Mouse (Mus musculus) forebrain, embryonic 12.5 days (tissue): ENCODE results near the gene Ranbp9. TPM values are rescaled to one million over a fixed set of nuclear protein-coding genes. Genes with fewer than 3 reads are reported as not detected.

Experiments
- ATAC-seq: fragments of 200-750 bp; cut with Nextera tagmentation; 2 replicates; pipeline ENCODE4 v1.8.0; 2017; ENCODE audit warnings: moderate TSS enrichment; ENCODE audit not compliant: low FRiP score
- H3K27ac ChIP-seq: fragments of 300-500 bp; sonication (generic); 2 replicates; pipeline ENCODE4 v1.5.1; 2016; ENCODE audit warnings: mild to moderate bottlenecking
- H3K27me3 ChIP-seq: fragments of 300-500 bp; sonication (generic); 2 replicates; pipeline ENCODE4 v1.6.1; 2016; ENCODE audit warnings: mild to moderate bottlenecking
- H3K36me3 ChIP-seq: fragments of 300-500 bp; sonication (generic); replicated peaks from 2 replicates; pipeline ENCODE4 v1.6.1; 2016; ENCODE audit warnings: mild to moderate bottlenecking
- H3K4me1 ChIP-seq: fragments of 300-500 bp; sonication (generic); 2 replicates; pipeline ENCODE4 v1.6.1; 2016
- H3K4me2 ChIP-seq: fragments of 300-500 bp; sonication (generic); 2 replicates; pipeline ENCODE4 v1.6.1; 2016; ENCODE audit warnings: mild to moderate bottlenecking, moderate library complexity
- H3K4me3 ChIP-seq: fragments of 300-500 bp; sonication (generic); replicated peaks from 2 replicates; pipeline ENCODE4 v1.5.1; 2016; ENCODE audit warnings: mild to moderate bottlenecking
- H3K9ac ChIP-seq: fragments of 300-500 bp; sonication (generic); 2 replicates; pipeline ENCODE4 v1.6.1; 2016; ENCODE audit warnings: mild to moderate bottlenecking
- H3K9me3 ChIP-seq: fragments of 300-500 bp; sonication (generic); 2 replicates; pipeline ENCODE4 v1.6.1; 2016
- WGBS: fragments of 180-500 bp; shearing (Covaris S2); methylation state at CpG from one replicate; pipeline ENCODE4 v1.1.7; 2016; 5-methylcytosine and 5-hydroxymethylcytosine counted together
- polyA plus RNA-seq: library from polyadenylated mRNA; unstranded; fragments of >200 nt; fragmentation: Nextera tagmentation; extraction: Ambion mirVana; gene quantifications from 2 replicates; pipeline ENCODE4 v1.2.1, GENCODE M21; 2016

Gene Ranbp9
- polyA plus RNA-seq, 1 experiment from 2014 or later, result 13.4 TPM

DNA sequence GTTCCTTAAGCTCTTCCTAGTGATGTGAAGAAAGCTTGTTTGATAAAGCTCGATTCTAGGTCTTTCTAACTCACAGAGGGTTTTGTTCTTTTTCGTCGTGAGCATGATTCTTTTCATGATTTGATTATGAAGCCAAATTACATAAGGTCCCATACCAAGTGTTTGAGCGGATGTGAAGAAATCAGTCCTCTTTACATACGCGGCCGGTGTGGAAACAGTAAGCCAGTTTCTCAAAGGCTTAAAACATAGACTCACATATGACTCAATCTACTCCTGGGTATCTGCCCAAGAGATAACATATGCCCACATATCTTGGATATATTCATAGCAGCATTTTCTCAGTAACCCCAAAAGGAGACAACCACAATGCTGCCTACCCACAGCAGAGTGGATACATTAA, 12.6 kb upstream of the Ranbp9 start:
- Histone ChIP-seq H3K27ac (no peak overlapping the region), H3K9ac (no peak overlapping the region), H3K9me3 (peaks cover 3% of the 10 kb centered on the region; the same call in 1 of the 2 replicates), H3K36me3 (no peaks in the 10 kb centered on the region), H3K4me3 (no peak overlapping the region), H3K4me2 (no peak overlapping the region), H3K4me1 (peaks cover 12% of the 10 kb centered on the region), H3K27me3 (no peaks in the 10 kb centered on the region)
- ATAC-seq, result no peak
- 94% methylated on average over 7 of the region's 7 CpGs for WGBS

GRCm38 (mm10) chr13:43493058-43493481, 12.0 kb upstream of the Ranbp9 start:
- Histone ChIP-seq H3K9ac (no peak overlapping the region), H3K4me1 (peaks cover 12% of the 10 kb centered on the region), H3K36me3 (no peaks in the 10 kb centered on the region), H3K9me3 (peaks cover 3% of the 10 kb centered on the region; the same call in 1 of the 2 replicates), H3K4me2 (no peak overlapping the region), H3K27me3 (no peaks in the 10 kb centered on the region), H3K4me3 (no peak overlapping the region), H3K27ac (no peak overlapping the region)
- ATAC-seq, result no peak
- WGBS, result 58% methylated on average over 11 of the region's 11 CpGs

DNA sequence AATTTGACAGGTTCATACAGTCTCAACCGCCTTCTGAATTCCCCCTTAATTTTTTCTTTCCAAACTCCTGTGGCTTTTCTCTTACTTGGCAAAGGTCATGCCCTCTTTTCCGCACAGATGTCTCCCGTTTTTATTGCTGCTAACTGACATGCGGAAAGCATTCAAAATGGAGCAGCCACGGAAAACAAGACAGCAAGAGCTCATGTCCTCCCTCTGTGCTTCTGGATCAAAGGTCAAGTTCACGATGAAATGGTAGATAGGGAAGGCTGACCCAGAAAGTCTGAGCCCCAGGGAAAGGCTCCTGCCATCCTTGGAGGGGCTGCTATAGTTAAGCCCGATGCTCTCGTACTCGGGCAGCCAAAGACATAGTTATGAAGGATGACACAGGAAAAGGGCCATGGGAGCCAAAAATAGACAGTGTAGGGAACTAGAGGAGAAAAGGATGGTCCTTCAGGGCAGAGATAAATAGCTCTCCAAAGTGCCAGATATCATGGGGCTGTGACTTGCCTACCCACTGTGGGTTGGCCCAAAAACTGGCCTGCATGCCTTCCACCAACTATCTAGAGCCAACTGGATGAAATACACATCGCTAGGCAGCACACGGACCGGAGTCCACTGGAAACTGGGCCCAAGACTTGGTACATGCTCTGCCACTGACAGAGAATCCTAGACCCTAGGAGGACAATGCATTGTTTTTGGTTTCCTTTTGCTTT, 5.6 kb upstream of the Ranbp9 start:
- Histone ChIP-seq H3K27ac (no peak overlapping the region), H3K4me3 (no peak overlapping the region), H3K4me2 (no peak overlapping the region), H3K9me3 (no peaks in the 10 kb centered on the region), H3K27me3 (no peaks in the 10 kb centered on the region), H3K36me3 (no peaks in the 10 kb centered on the region), H3K4me1 (peaks cover 4% of the 10 kb centered on the region; the same call in 1 of the 2 replicates), H3K9ac (no peak overlapping the region)
- ATAC-seq, result no peak
- WGBS, result 78% methylated on average over 12 of the region's 12 CpGs

DNA sequence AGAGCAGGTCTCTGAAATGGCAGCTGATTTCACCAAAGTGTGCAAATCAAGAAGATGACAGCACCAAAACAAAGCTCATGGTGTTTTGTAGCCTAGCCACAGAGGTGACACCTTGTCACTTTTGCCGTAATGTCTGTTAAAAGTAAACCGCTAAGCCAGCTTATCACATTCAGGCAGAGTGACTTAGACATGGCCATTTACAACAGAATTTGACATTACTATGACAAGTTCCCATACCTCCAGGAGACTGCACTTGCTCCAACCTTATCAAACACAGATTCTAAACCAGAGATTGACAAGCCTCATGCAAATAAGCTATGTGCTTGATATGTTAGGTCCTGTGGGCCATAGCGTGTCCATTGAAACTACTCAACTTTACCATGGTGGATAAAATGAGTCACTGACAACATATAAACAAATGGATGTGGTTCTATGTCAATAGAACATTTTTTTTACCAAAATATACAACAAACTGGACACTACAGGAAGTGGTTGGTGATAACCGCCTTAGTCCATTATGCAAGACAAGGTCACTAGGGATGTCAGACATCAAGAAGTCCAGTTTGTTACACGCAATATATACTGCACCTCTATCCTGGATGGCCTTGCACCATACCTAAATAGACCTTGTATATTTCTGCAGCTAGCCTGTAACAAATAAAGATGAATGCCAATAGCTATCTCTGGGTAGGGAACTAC, 4.3 kb upstream of the Ranbp9 start:
- Histone ChIP-seq H3K9me3 (no peaks in the 10 kb centered on the region), H3K36me3 (no peaks in the 10 kb centered on the region), H3K4me3 (no peak overlapping the region), H3K4me1 (peaks cover 4% of the 10 kb centered on the region; the same call in 1 of the 2 replicates), H3K27ac (no peak overlapping the region), H3K9ac (no peak overlapping the region), H3K4me2 (no peak overlapping the region), H3K27me3 (no peaks in the 10 kb centered on the region)
- ATAC-seq, result no peak
- WGBS, result 92% methylated on average over 5 of the region's 5 CpGs

DNA sequence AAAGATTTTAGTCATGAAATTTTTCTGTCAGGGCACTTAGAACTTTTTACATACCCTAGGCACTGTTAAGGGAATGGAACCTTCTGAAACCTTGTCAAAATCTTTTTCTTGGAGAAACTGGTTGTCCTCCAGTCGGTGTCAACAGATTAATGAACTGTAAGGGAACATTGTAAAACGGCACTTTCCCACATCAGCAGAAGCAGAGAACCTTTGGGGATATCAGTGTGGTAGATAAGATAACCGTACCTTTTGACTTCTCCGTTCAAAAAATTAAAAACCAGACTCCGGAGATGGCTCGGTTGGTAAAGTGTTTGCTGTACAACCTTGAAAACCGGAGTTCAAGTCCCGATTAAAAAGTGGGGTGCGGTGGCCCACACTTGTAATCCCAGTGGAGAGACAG, 1.7 kb upstream of the Ranbp9 start:
- Histone ChIP-seq H3K4me2 (no peak overlapping the region), H3K36me3 (no peaks in the 10 kb centered on the region), H3K4me1 (peaks cover 13% of the 10 kb centered on the region), H3K27ac (no peak overlapping the region), H3K27me3 (no peaks in the 10 kb centered on the region), H3K4me3 (no peak overlapping the region), H3K9me3 (no peaks in the 10 kb centered on the region), H3K9ac (no peak overlapping the region)
- WGBS, result 96% methylated on average over 9 of the region's 9 CpGs
- no peak for ATAC-seq

DNA sequence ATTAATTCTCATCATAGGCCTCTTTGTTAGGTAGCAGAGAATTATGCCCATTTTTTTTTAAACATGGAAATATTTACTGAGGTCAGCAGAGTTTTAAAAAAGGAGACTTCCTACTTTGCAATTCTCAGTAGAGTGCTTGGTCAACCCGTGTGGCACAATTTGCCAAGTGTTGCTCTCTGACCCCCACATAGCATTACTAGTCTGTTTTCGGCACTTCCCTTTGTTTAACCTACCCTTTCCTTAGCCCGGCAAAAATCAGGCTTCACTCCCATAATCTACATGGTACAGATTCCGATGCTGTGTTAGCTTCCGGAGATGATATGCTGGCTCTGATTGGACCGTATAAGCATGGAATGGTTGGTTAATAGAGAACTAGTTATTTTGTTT, 770 bp upstream of the Ranbp9 start:
- peak; percentile 9; the same call in 1 of the 2 replicates for ATAC-seq
- H3K9me3 ChIP-seq, result no peaks in the 10 kb centered on the region
- H3K36me3 ChIP-seq, result no peaks in the 10 kb centered on the region
- no peaks in the 10 kb centered on the region for H3K27me3 ChIP-seq
- H3K4me2 ChIP-seq, result peak overlapping the region; percentile 52
- H3K4me1 ChIP-seq, result peaks cover 18% of the 10 kb centered on the region
- H3K27ac ChIP-seq, result peak overlapping the region; percentile 100
- WGBS, result 39% methylated on average over 6 of the region's 6 CpGs
- peak overlapping the region; percentile 94 for H3K4me3 ChIP-seq
- no peak overlapping the region; the same call in 1 of the 2 replicates for H3K9ac ChIP-seq

- no peaks in the 10 kb centered on the region for H3K9me3 ChIP-seq
- ATAC-seq, result no peak
- 1% methylated on average over 44 of the region's 67 CpGs for WGBS
- H3K36me3 ChIP-seq, result no peaks in the 10 kb centered on the region
- H3K27me3 ChIP-seq, result no peaks in the 10 kb centered on the region
- peak overlapping the region; percentile 76 for H3K4me2 ChIP-seq
- H3K27ac ChIP-seq, result peak overlapping the region; percentile 100
- H3K4me1 ChIP-seq, result peaks cover 18% of the 10 kb centered on the region
- peak overlapping the region; percentile 99 for H3K9ac ChIP-seq
- peak overlapping the region; percentile 94 for H3K4me3 ChIP-seq
These were observed 506 bp downstream of the Ranbp9 start for GRCm38 (mm10) chr13:43480595-43480956.

- WGBS, result under 1% methylated on average over 36 of the region's 36 CpGs
- H3K4me1 ChIP-seq, result peaks cover 18% of the 10 kb centered on the region
- H3K27me3 ChIP-seq, result no peaks in the 10 kb centered on the region
- H3K4me3 ChIP-seq, result peak overlapping the region; percentile 94
- ATAC-seq, result no peak
- H3K9ac ChIP-seq, result peak overlapping the region; percentile 99
- H3K4me2 ChIP-seq, result peak overlapping the region; percentile 76
- no peaks in the 10 kb centered on the region for H3K36me3 ChIP-seq
- no peaks in the 10 kb centered on the region for H3K9me3 ChIP-seq
- H3K27ac ChIP-seq, result peak overlapping the region; percentile 100
These were observed 1.1 kb downstream of the Ranbp9 start for GRCm38 (mm10) chr13:43479767-43480571.

DNA sequence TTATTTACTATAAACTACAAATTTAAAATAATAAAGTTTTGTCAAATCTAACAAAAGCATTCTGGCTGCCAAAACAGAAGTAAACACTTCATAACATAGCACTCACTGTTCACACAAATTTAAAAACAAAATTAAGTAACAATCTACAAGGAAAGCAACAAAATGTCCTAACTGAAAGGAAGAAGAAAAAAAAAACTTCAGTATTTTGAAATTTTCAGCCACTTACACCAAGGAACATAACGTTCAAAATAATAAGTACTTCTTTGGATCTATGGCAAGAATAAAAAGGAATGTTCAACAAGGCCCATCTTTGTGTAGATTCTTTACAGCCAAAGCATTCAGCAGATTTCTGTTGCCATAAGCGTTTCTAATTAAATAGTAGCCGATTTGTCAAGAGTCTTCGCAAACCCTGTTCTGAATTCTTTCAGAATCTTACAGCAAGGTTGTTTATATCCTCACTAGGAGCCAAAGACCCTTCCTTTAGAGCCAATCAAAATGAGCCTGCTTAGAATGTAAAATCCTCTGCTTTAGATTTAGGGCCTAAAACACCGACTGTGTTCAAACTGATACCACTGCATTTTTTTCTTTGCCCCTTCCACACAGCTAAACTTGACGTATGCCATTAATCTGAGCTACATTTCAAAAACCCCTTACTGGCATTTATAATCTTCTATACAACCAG, 1.9 kb downstream of the Ranbp9 start:
- WGBS, result 5% methylated on average over 6 of the region's 6 CpGs
- Histone ChIP-seq H3K4me3 (peak overlapping the region; percentile 94), H3K9ac (peak overlapping the region; percentile 99), H3K36me3 (no peaks in the 10 kb centered on the region), H3K27ac (peak overlapping the region; percentile 100; the same call in 1 of the 2 replicates), H3K4me2 (peak overlapping the region; percentile 76), H3K4me1 (peaks cover 24% of the 10 kb centered on the region), H3K9me3 (no peaks in the 10 kb centered on the region), H3K27me3 (no peaks in the 10 kb centered on the region)
- no peak for ATAC-seq

- peaks cover 30% of the 10 kb centered on the region for H3K4me1 ChIP-seq
- H3K9ac ChIP-seq, result peak overlapping the region; percentile 57
- no peak overlapping the region for H3K27ac ChIP-seq
- 34% methylated on average over 8 of the region's 8 CpGs for WGBS
- no peaks in the 10 kb centered on the region for H3K36me3 ChIP-seq
- H3K9me3 ChIP-seq, result no peaks in the 10 kb centered on the region
- no peak for ATAC-seq
- no peaks in the 10 kb centered on the region for H3K27me3 ChIP-seq
- H3K4me3 ChIP-seq, result peak overlapping the region; percentile 94
- H3K4me2 ChIP-seq, result peak overlapping the region; percentile 76
These were observed 2.5 kb downstream of the Ranbp9 start for GRCm38 (mm10) chr13:43478586-43478985.

DNA sequence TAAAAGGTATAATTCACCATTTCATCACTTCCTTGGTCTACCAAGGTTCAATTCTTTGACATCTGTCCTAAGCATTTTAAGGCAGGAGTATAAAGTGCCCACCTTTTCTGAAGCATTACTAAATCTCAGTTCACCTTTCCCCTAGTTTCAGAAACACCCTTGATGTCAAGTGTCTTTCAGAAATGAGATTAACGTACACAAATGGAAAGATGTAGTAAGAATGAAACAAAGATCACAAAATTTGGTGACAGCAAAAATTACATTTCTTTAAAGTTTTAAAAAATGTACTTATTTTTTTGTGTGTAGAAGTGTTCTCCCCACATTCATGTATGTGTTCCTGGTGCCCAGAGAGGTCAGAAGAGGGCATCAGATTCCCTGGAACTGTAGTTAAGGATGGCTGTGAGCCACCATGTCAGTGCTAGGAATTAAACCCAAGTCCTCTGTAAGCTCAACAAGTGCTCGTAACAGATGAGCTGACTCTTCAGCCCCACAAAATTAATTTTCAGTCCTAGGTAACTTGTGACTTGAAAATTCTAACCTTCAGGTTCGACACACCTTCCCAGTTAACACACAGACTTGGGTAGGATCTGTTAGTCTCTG, 3.9 kb downstream of the Ranbp9 start:
- H3K9me3 ChIP-seq, result no peaks in the 10 kb centered on the region
- peaks cover 34% of the 10 kb centered on the region for H3K4me1 ChIP-seq
- H3K27ac ChIP-seq, result no peak overlapping the region
- H3K4me3 ChIP-seq, result no peak overlapping the region
- H3K9ac ChIP-seq, result no peak overlapping the region
- H3K4me2 ChIP-seq, result no peak overlapping the region
- no peak for ATAC-seq
- H3K36me3 ChIP-seq, result no peaks in the 10 kb centered on the region
- H3K27me3 ChIP-seq, result no peaks in the 10 kb centered on the region
- 91% methylated on average over 3 of the region's 3 CpGs for WGBS
